Mouse (Mus musculus): Measurements from ENCODE around the gene Vps29. TPM values are rescaled to one million over a fixed set of nuclear protein-coding genes. Genes with fewer than 3 reads are reported as not detected.
A peak's percentile ranks its signal among the peaks of the same experiment; 100 is the strongest.

Gene Vps29
- polyA plus RNA-seq, 1 experiment, result 148 TPM

DNA sequence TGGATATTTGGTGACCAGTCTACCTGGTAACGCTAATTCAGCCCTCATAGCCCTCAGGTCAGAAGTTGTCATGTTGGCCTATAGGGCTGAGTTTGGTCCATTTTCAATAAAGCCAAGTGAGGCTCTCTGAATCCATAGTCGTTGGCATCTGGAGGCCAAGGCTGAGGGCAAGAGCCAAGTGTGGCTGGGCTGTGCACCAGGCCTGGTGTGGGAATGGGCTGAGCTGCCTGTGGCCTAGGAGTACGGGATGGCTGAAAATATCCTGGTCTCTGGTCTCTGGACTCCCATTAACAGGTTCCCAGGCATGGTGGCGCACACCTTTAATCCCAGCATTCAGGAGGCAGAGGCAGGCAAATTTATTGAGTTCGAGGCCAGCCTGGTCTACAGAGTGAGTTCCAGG is 35.8 kb downstream of the Vps29 start:
- no peak overlapping the region for H3ac ChIP-seq (ENCODE audit: control insufficient read depth, insufficient read length, low read depth)
- H3K79me3 ChIP-seq (ENCODE audit: low read depth), result peaks cover 13% of the 10 kb centered on the region
- H3K79me2 ChIP-seq (ENCODE audit: control insufficient read depth, insufficient read depth), result peaks cover 26% of the 10 kb centered on the region
- no peak overlapping the region for H3K4me3 ChIP-seq (ENCODE audit: insufficient read depth, poor library complexity, severe bottlenecking)
- TF ChIP-seq MYOD1 (IDR thresholded peaks at IDR 0.05; ENCODE audit: control insufficient read depth, insufficient read length, low read depth) (no peak), FOSL1 (IDR thresholded peaks at IDR 0.05; ENCODE audit: insufficient read depth, low read length, poor library complexity, severe bottlenecking) (no peak), CEBPB (IDR thresholded peaks at IDR 0.05; ENCODE audit: low read depth) (no peak), CTCF (IDR thresholded peaks at IDR 0.05; ENCODE audit: control insufficient read depth, insufficient read depth, insufficient read length) (no peak), USF1 (IDR thresholded peaks at IDR 0.05; ENCODE audit: low read depth) (no peak), MAX (IDR thresholded peaks at IDR 0.05) (no peak), MYOG (IDR thresholded peaks at IDR 0.05; ENCODE audit: control insufficient read depth, extremely low read depth, insufficient read length) (no peak)
- no peaks in the 10 kb centered on the region for H3K27me3 ChIP-seq (ENCODE audit: control insufficient read depth, insufficient read depth, insufficient read length)
- no peaks in the 10 kb centered on the region for H3K36me3 ChIP-seq (ENCODE audit: control insufficient read depth, insufficient read depth)

DNA sequence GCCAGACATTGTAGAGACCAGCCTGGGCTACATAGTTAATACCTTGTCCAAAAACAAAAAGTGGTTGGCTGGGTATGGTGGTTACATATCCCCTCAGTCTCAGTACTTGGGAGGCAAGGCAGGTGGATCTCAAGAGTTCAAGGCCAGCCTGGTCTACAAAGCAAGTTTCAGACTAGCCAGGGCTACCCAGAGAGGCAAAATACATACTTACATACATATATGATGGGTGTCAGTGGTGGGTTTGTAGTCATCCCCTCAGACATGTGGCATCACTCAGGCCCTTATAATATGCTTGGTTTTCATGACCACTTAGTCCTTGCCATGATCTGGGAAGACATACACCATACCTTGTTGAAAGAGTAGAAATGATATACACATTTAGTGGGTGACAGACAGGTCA is 36.5 kb downstream of the Vps29 start:
- H3K27me3 ChIP-seq (ENCODE audit: control insufficient read depth, insufficient read depth, insufficient read length), result no peaks in the 10 kb centered on the region
- peaks cover 15% of the 10 kb centered on the region for H3K79me3 ChIP-seq (ENCODE audit: low read depth)
- H3K4me3 ChIP-seq (ENCODE audit: insufficient read depth, poor library complexity, severe bottlenecking), result no peak overlapping the region
- H3K79me2 ChIP-seq (ENCODE audit: control insufficient read depth, insufficient read depth), result peaks cover 30% of the 10 kb centered on the region
- H3ac ChIP-seq (ENCODE audit: control insufficient read depth, insufficient read length, low read depth), result no peak overlapping the region
- no peaks in the 10 kb centered on the region for H3K36me3 ChIP-seq (ENCODE audit: control insufficient read depth, insufficient read depth)
- TF ChIP-seq USF1 (IDR thresholded peaks at IDR 0.05; ENCODE audit: low read depth) (no peak), FOSL1 (IDR thresholded peaks at IDR 0.05; ENCODE audit: insufficient read depth, low read length, poor library complexity, severe bottlenecking) (no peak), MYOD1 (IDR thresholded peaks at IDR 0.05; ENCODE audit: control insufficient read depth, insufficient read length, low read depth) (no peak), MAX (IDR thresholded peaks at IDR 0.05) (no peak), MYOG (IDR thresholded peaks at IDR 0.05; ENCODE audit: control insufficient read depth, extremely low read depth, insufficient read length) (no peak), CTCF (IDR thresholded peaks at IDR 0.05; ENCODE audit: control insufficient read depth, insufficient read depth, insufficient read length) (no peak)

DNA sequence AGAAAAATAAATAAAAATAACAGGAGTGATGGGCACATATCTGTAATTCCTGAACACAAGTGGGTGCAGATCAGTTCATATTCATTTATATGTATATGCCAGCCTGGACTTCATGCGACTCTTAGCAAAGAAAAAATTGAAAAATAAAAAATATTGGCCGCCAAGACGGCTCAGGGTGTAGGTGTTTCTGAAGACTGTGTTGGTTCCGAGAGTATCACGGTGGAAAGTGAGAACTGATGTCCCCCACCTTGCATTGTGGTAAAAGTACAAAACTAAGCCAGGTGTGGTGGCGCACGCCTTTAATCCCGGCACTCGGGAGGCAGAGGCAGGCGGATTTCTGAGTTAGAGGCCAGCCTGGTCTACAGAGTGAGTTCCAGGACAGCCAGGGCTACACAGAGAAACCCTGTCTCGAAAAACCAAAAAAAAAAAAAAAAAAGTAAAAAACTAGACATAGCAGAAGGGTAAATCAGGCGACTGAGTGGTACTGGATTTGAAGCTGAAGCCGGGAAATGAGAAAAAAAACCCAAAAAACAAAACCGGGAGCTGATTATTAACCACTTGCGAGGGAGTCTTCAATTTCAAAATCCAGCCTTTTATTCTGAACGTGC is 37.1 kb downstream of the Vps29 start:
- no peaks in the 10 kb centered on the region for H3K36me3 ChIP-seq (ENCODE audit: control insufficient read depth, insufficient read depth)
- no peaks in the 10 kb centered on the region for H3K27me3 ChIP-seq (ENCODE audit: control insufficient read depth, insufficient read depth, insufficient read length)
- peaks cover 30% of the 10 kb centered on the region for H3K79me2 ChIP-seq (ENCODE audit: control insufficient read depth, insufficient read depth)
- H3ac ChIP-seq (ENCODE audit: control insufficient read depth, insufficient read length, low read depth), result no peak overlapping the region
- no peak overlapping the region for H3K4me3 ChIP-seq (ENCODE audit: insufficient read depth, poor library complexity, severe bottlenecking)
- H3K79me3 ChIP-seq (ENCODE audit: low read depth), result peaks cover 15% of the 10 kb centered on the region
- no peak for TF ChIP-seq FOSL1 (IDR thresholded peaks at IDR 0.05; ENCODE audit: insufficient read depth, low read length, poor library complexity, severe bottlenecking)
- TF ChIP-seq USF1 (IDR thresholded peaks at IDR 0.05; ENCODE audit: low read depth), result no peak
- TF ChIP-seq MAX (IDR thresholded peaks at IDR 0.05), result no peak
- TF ChIP-seq CTCF (IDR thresholded peaks at IDR 0.05; ENCODE audit: control insufficient read depth, insufficient read depth, insufficient read length), result no peak
- no peak for TF ChIP-seq CEBPB (IDR thresholded peaks at IDR 0.05; ENCODE audit: low read depth)
- no peak for TF ChIP-seq MYOG (IDR thresholded peaks at IDR 0.05; ENCODE audit: control insufficient read depth, extremely low read depth, insufficient read length)
- no peak for TF ChIP-seq MYOD1 (IDR thresholded peaks at IDR 0.05; ENCODE audit: control insufficient read depth, insufficient read length, low read depth)

DNA sequence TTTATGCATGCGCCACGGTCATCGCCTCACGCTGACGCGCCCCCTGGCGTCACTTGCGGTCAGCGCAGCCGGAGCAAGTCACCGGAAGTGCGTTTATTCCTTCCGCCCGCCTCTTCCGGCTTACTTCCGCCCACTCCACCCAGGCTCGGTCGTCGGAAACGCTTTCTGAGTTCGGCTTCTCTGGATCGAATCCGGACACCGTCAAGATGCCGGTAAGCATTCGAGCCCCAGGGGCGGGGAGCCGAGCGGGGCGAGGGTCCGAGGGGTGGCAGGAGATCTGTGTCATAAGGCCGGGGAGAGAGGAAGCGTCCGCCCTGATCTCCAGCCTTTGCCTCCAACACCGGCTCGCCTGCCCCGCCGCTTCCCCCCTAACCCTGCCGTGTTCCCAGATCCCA is 37.6 kb downstream of the Vps29 start, which contains the start of gene Arpc3:
Gene Arpc3, plus strand, starts transcription at position 93 of the 395 bp plus-strand sequence.
- no peak for TF ChIP-seq FOSL1 (IDR thresholded peaks at IDR 0.05; ENCODE audit: insufficient read depth, low read length, poor library complexity, severe bottlenecking)
- no peak for TF ChIP-seq CEBPB (IDR thresholded peaks at IDR 0.05; ENCODE audit: low read depth)
- peak; percentile 96 for TF ChIP-seq MAX (IDR thresholded peaks at IDR 0.05)
- TF ChIP-seq MYOG (IDR thresholded peaks at IDR 0.05; ENCODE audit: control insufficient read depth, extremely low read depth, insufficient read length), result no peak
- TF ChIP-seq MYOD1 (IDR thresholded peaks at IDR 0.05; ENCODE audit: control insufficient read depth, insufficient read length, low read depth), result no peak
- TF ChIP-seq CTCF (IDR thresholded peaks at IDR 0.05; ENCODE audit: control insufficient read depth, insufficient read depth, insufficient read length), result peak; percentile 96
- H3K27me3 ChIP-seq (ENCODE audit: control insufficient read depth, insufficient read depth, insufficient read length), result no peaks in the 10 kb centered on the region
- H3K4me3 ChIP-seq (ENCODE audit: insufficient read depth, poor library complexity, severe bottlenecking), result peak within 1 kb of the TSS; percentile 66
- peaks cover 15% of the 10 kb centered on the region for H3K79me3 ChIP-seq (ENCODE audit: low read depth)
- peaks cover 2% of the 10 kb centered on the region for H3K36me3 ChIP-seq (ENCODE audit: control insufficient read depth, insufficient read depth)
- H3K79me2 ChIP-seq (ENCODE audit: control insufficient read depth, insufficient read depth), result peaks cover 30% of the 10 kb centered on the region
- H3ac ChIP-seq (ENCODE audit: control insufficient read depth, insufficient read length, low read depth), result peak within 1 kb of the TSS; percentile 81

DNA sequence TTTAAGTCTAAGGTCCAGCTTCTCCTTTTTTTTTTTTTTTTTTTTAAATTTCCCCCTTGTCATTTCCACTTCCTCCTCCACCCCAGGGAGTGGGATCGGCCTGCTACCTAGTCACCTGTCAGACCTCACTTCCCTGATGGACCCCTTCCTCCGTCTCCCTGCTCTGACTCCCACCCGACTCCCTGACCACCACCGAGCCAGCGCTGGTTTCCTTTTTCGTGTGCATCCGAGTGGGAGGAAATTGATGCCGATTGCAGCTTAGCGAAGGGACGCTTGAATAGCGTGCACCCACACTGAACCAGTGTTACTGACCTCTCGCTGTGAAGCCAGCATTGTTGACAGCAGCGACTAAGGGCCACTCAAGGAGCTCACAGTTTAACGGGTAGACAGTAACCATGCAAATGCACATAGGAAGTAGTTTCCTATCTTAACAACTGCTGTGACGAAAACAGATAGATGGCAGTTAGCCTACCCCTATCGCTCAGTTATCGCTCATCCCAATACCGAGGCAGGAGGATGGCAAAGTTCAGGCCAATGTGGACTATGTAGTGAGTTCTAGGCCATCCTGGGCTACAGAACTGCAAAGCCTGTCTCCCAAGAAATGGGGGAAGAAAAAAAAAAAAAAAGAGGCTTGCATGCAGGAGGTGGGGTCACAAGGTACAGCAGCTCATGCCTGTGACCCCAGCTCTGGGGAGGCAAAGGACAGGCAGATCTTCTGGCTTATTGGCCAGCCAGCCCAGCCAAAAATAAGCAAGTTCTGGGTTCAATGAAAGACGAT is 38.2 kb downstream of the Vps29 start:
- Histone ChIP-seq H3K79me2 (ENCODE audit: control insufficient read depth, insufficient read depth) (peaks cover 32% of the 10 kb centered on the region), H3K4me3 (ENCODE audit: insufficient read depth, poor library complexity, severe bottlenecking) (peak overlapping the region; percentile 66), H3K27me3 (ENCODE audit: control insufficient read depth, insufficient read depth, insufficient read length) (no peaks in the 10 kb centered on the region), H3ac (ENCODE audit: control insufficient read depth, insufficient read length, low read depth) (peak overlapping the region; percentile 55), H3K36me3 (ENCODE audit: control insufficient read depth, insufficient read depth) (peaks cover 8% of the 10 kb centered on the region), H3K79me3 (ENCODE audit: low read depth) (peaks cover 15% of the 10 kb centered on the region)
- TF ChIP-seq CEBPB (IDR thresholded peaks at IDR 0.05; ENCODE audit: low read depth) (no peak), MAX (IDR thresholded peaks at IDR 0.05) (no peak), MYOD1 (IDR thresholded peaks at IDR 0.05; ENCODE audit: control insufficient read depth, insufficient read length, low read depth) (no peak), MYOG (IDR thresholded peaks at IDR 0.05; ENCODE audit: control insufficient read depth, extremely low read depth, insufficient read length) (no peak), USF1 (IDR thresholded peaks at IDR 0.05; ENCODE audit: low read depth) (no peak), CTCF (IDR thresholded peaks at IDR 0.05; ENCODE audit: control insufficient read depth, insufficient read depth, insufficient read length) (no peak), FOSL1 (IDR thresholded peaks at IDR 0.05; ENCODE audit: insufficient read depth, low read length, poor library complexity, severe bottlenecking) (no peak)
